Mouse (Mus musculus): ENCODE measurements at regions not wholly inside any gene's neighbourhood (a gene's known extent, or its start where the extent isn't known, plus 50 kb on each side); places are given as distances from the start of the nearest gene placed in this dataset.

- Histone ChIP-seq H3K27ac (ENCODE audit: control insufficient read depth, low read depth, low read length) (no peak overlapping the region), H3K79me2 (ENCODE audit: control insufficient read depth, insufficient read depth, low read length, poor library complexity) (no peaks in the 10 kb centered on the region), H3K36me3 (ENCODE audit: control insufficient read depth in 1 of 2, insufficient read depth in 2 of 2, low read length in 2 of 2) (no peaks in the 10 kb centered on the region), H3K9ac (ENCODE audit: control insufficient read depth, low read depth, low read length, poor library complexity, severe bottlenecking) (no peak overlapping the region), H3K27me3 (ENCODE audit: control insufficient read depth in 1 of 2, insufficient read depth in 2 of 2, low read length in 2 of 2) (no peaks in the 10 kb centered on the region), H3K4me3 (ENCODE audit: control insufficient read depth in 1 of 2, insufficient read depth in 1 of 2, low read depth in 2 of 2, low read length in 2 of 2) (no peak overlapping the region), H3K4me1 (ENCODE audit: control insufficient read depth in 1 of 2, insufficient read depth in 2 of 2, low read length in 2 of 2) (no peaks in the 10 kb centered on the region), H3K9me3 (replicated peaks; ENCODE audit: insufficient read depth, low read length) (no peaks in the 10 kb centered on the region)
- DNase-seq (ENCODE audit: low read depth, low spot score), result no peak
- TF ChIP-seq GABPA (IDR thresholded peaks at IDR 0.05; ENCODE audit: low read depth, low read length), result no peak
- TF ChIP-seq SMC3 (IDR thresholded peaks at IDR 0.05; ENCODE audit: low read depth, low read length), result no peak
- TF ChIP-seq E2F4 (IDR thresholded peaks at IDR 0.05; ENCODE audit: borderline replicate concordance, low read depth, low read length), result no peak
- TF ChIP-seq CHD2 (IDR thresholded peaks at IDR 0.05; ENCODE audit: low read length), result no peak
- TF ChIP-seq POLR2AphosphoS5 (IDR thresholded peaks at IDR 0.05; ENCODE audit: borderline replicate concordance, low read depth, low read length), result no peak
- TF ChIP-seq UBTF (IDR thresholded peaks at IDR 0.05; ENCODE audit: borderline replicate concordance, insufficient read depth, low read depth, low read length), result no peak
- TF ChIP-seq NELFE (IDR thresholded peaks at IDR 0.05; ENCODE audit: low read depth, low read length), result no peak
- no peak for TF ChIP-seq MAX (IDR thresholded peaks at IDR 0.05; ENCODE audit: low read length)
- TF ChIP-seq KAT2A (conservative IDR thresholded peaks at IDR 0.05; ENCODE audit: low read depth, low read length), result no peak
- TF ChIP-seq USF1 (IDR thresholded peaks at IDR 0.05; ENCODE audit: low read depth, low read length), result no peak
- no peak for TF ChIP-seq NRF1 (IDR thresholded peaks at IDR 0.05; ENCODE audit: insufficient read depth, low read depth, low read length, poor library complexity, severe bottlenecking)
- TF ChIP-seq TAL1 (IDR thresholded peaks at IDR 0.05; ENCODE audit: low read length), result no peak
- no peak for TF ChIP-seq TBP (IDR thresholded peaks at IDR 0.05; ENCODE audit: low read depth, low read length)
- TF ChIP-seq GATA1 (IDR thresholded peaks at IDR 0.05; ENCODE audit: low read depth, low read length), result no peak
- TF ChIP-seq EP300 (IDR thresholded peaks at IDR 0.05; ENCODE audit: low read depth in 1 of 2, low read length in 2 of 2), result no peak
- TF ChIP-seq ZKSCAN1 (IDR thresholded peaks at IDR 0.05; ENCODE audit: low read depth, low read length), result no peak
These were observed 80.8 kb downstream of the Plekhb2 start for GRCm38 (mm10) chr1:34930571-34930970.

DNA sequence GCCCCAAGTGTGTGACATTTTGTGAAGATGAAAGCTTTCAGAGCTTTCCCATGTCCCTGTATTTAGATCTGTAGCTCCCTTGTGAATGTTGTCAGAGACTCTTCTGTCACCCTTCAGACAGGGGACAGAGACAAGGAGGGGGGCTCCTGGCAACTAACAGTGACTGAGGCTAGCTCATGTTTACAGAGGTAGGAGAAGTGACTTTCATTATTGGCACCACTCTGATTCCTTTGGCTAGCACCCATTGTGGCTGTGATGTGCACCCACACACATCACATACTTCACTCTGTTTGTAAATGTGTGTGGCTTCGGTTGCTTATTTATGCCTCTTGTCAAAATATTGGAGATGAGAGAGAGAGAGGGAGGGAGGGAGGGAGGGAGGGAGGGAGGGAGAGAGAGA is 93.4 kb downstream of the Plekhb2 start:
- H3K9me3 ChIP-seq (replicated peaks; ENCODE audit: insufficient read depth, low read length), result no peaks in the 10 kb centered on the region
- no peak overlapping the region for H3K27ac ChIP-seq (ENCODE audit: control insufficient read depth, low read depth, low read length)
- DNase-seq (ENCODE audit: low read depth, low spot score), result no peak
- H3K36me3 ChIP-seq (ENCODE audit: control insufficient read depth in 1 of 2, insufficient read depth in 2 of 2, low read length in 2 of 2), result no peaks in the 10 kb centered on the region
- no peaks in the 10 kb centered on the region for H3K79me2 ChIP-seq (ENCODE audit: control insufficient read depth, insufficient read depth, low read length, poor library complexity)
- no peaks in the 10 kb centered on the region for H3K27me3 ChIP-seq (ENCODE audit: control insufficient read depth in 1 of 2, insufficient read depth in 2 of 2, low read length in 2 of 2)
- TF ChIP-seq SIN3A (IDR thresholded peaks at IDR 0.05; ENCODE audit: low read length), result no peak
- no peak for TF ChIP-seq MEF2A (IDR thresholded peaks at IDR 0.05; ENCODE audit: extremely low read depth, insufficient replicate concordance, low read depth, low read length, poor library complexity, severe bottlenecking)
- no peak for TF ChIP-seq TAL1 (IDR thresholded peaks at IDR 0.05; ENCODE audit: low read length)
- TF ChIP-seq SMC3 (IDR thresholded peaks at IDR 0.05; ENCODE audit: low read depth, low read length), result no peak
- TF ChIP-seq UBTF (IDR thresholded peaks at IDR 0.05; ENCODE audit: borderline replicate concordance, insufficient read depth, low read depth, low read length), result no peak
- no peak for TF ChIP-seq RAD21 (IDR thresholded peaks at IDR 0.05; ENCODE audit: low read depth, low read length)
- no peak for TF ChIP-seq JUND (IDR thresholded peaks at IDR 0.05; ENCODE audit: low read depth, low read length)
- no peak for TF ChIP-seq ZC3H11A (IDR thresholded peaks at IDR 0.05; ENCODE audit: low read depth, low read length)
- no peak for TF ChIP-seq MYC (IDR thresholded peaks at IDR 0.05; ENCODE audit: low read depth, low read length)
- no peak for TF ChIP-seq MYB (IDR thresholded peaks at IDR 0.05; ENCODE audit: low read depth, low read length)
- no peak for TF ChIP-seq TBP (IDR thresholded peaks at IDR 0.05; ENCODE audit: low read depth, low read length)
- no peaks in the 10 kb centered on the region for H3K4me1 ChIP-seq (ENCODE audit: control insufficient read depth in 1 of 2, insufficient read depth in 2 of 2, low read length in 2 of 2)
- no peak overlapping the region for H3K9ac ChIP-seq (ENCODE audit: control insufficient read depth, low read depth, low read length, poor library complexity, severe bottlenecking)
- H3K4me3 ChIP-seq (ENCODE audit: control insufficient read depth in 1 of 2, insufficient read depth in 1 of 2, low read depth in 2 of 2, low read length in 2 of 2), result no peak overlapping the region
